Mouse (Mus musculus) lung, postnatal 0 days (tissue): ENCODE results near the gene Nectin2. TPM values are rescaled to one million over a fixed set of nuclear protein-coding genes. Genes with fewer than 3 reads are reported as not detected.

ENCODE experiments used
- ATAC-seq: fragments of 200-750 bp; cut with Nextera tagmentation; 2 replicates; pipeline ENCODE4 v1.8.0; 2017; ENCODE audit warnings: moderate library complexity
- DNase-seq: peaks from one replicate; pipeline ENCODE4 v3.0.0-alpha.2; 2016; ENCODE audit warnings: low spot score
- H3K27ac ChIP-seq: fragments of 300-500 bp; sonication (generic); 2 replicates; pipeline ENCODE4 v1.5.1; 2014; ENCODE audit warnings: antibody characterized with exemption, mild to moderate bottlenecking, low read length, mixed read lengths
- H3K27me3 ChIP-seq: fragments of 300-500 bp; sonication (generic); replicated peaks from 2 replicates; pipeline ENCODE4 v1.6.1; 2014; ENCODE audit warnings: low read length, mixed read lengths; ENCODE audit not compliant: insufficient read depth
- H3K36me3 ChIP-seq: fragments of 300-500 bp; sonication (generic); 2 replicates; pipeline ENCODE4 v1.6.1; 2014; ENCODE audit warnings: low read length, mixed read lengths; ENCODE audit not compliant: insufficient read depth
- H3K4me1 ChIP-seq: fragments of 300-500 bp; sonication (generic); 2 replicates; pipeline ENCODE4 v1.6.1; 2014; ENCODE audit warnings: antibody characterized with exemption, low read depth, low read length, mixed read lengths; ENCODE audit not compliant: insufficient read depth
- H3K4me2 ChIP-seq: fragments of 300-500 bp; sonication (generic); replicated peaks from 2 replicates; pipeline ENCODE4 v1.6.1; 2014; ENCODE audit warnings: low read depth, mild to moderate bottlenecking, low read length, moderate library complexity, mixed read lengths
- H3K4me3 ChIP-seq: fragments of 300-500 bp; sonication (generic); 2 replicates; pipeline ENCODE4 v1.5.1; 2014; ENCODE audit warnings: low read depth, low read length
- H3K9ac ChIP-seq: fragments of 300-500 bp; sonication (generic); replicated peaks from 2 replicates; pipeline ENCODE4 v1.6.1; 2014; ENCODE audit warnings: low read depth, mild to moderate bottlenecking
- H3K9me3 ChIP-seq: fragments of 300-500 bp; sonication (generic); 2 replicates; pipeline ENCODE4 v1.6.1; 2016; ENCODE audit warnings: low read length, mixed read lengths
- CTCF ChIP-seq: IDR thresholded peaks from 2 replicates; pipeline ENCODE4 v1.5.1; 2016; ENCODE audit warnings: antibody characterized with exemption, mild to moderate bottlenecking
- EP300 ChIP-seq: IDR thresholded peaks from 2 replicates; pipeline ENCODE4 v1.6.1; 2016; ENCODE audit warnings: antibody characterized with exemption, mild to moderate bottlenecking, control low read depth
- WGBS: fragments of 180-500 bp; shearing (Covaris S2); extraction: QIAGEN DNeasy Blood & Tissue Kit; methylation state at CpG from one replicate; pipeline ENCODE4 v1.1.7; 2014; 5-methylcytosine and 5-hydroxymethylcytosine counted together
- polyA plus RNA-seq: library from polyadenylated mRNA; unstranded; fragments of >200 nt; fragmentation: Nextera tagmentation; extraction: Ambion mirVana; gene quantifications from 2 replicates; pipeline ENCODE4 v1.2.1, GENCODE M21; 2015

Gene Nectin2
- polyA plus RNA-seq, 1 experiment from 2014 or later: 113 TPM

DNA sequence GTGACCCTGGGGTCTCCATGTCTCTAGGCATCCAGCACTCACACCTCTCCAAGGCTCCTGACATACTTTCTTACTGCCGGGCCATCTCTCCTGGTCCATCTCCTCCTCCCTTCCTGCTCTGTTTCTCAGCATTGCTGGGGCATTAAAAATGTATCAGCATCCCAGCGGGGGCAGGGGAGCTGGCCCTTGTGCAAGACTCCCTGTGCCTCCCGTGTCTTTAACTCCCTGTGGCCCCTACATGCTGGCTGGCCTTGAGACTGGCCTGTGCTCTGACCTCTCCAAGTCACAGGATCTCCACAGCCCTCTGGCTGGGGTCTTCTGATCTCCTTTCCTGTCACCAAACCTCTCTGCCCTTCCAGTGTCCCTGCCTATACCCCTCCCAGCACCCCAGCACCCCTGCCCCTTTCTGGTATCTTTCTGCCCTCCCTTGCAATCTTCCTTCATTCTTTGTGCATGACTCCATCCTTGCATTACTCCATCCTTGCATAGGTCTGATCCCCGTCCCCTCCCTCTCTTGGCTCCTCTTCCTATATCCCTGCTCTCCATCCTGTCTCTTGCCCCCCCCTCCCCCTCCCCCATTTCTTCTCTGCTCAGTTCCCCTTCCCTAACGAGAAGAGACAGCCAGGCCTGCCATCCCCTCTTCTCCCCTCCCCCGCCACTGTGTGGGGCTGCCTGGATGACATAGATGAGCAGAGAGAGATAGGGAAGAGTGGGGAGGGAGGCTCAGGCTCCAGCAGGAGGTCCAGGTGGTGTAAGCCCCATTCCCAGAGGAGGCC, 3.7 kb downstream of the Nectin2 start:
- TF ChIP-seq CTCF: no peak
- no peak for TF ChIP-seq EP300
- H3K9me3 ChIP-seq: no peaks in the 10 kb centered on the region
- H3K4me2 ChIP-seq: peak overlapping the region; percentile 81
- peak overlapping the region; percentile 96; the same call in 1 of the 2 replicates for H3K27ac ChIP-seq
- peaks cover 24% of the 10 kb centered on the region; the same call in 1 of the 2 replicates for H3K4me1 ChIP-seq
- no peaks in the 10 kb centered on the region for H3K27me3 ChIP-seq
- no peak for ATAC-seq
- peak; percentile 47 for DNase-seq
- no peak overlapping the region for H3K9ac ChIP-seq
- no peaks in the 10 kb centered on the region for H3K36me3 ChIP-seq
- no peak overlapping the region for H3K4me3 ChIP-seq
- WGBS: 14% methylated on average over 6 of the region's 6 CpGs

DNA sequence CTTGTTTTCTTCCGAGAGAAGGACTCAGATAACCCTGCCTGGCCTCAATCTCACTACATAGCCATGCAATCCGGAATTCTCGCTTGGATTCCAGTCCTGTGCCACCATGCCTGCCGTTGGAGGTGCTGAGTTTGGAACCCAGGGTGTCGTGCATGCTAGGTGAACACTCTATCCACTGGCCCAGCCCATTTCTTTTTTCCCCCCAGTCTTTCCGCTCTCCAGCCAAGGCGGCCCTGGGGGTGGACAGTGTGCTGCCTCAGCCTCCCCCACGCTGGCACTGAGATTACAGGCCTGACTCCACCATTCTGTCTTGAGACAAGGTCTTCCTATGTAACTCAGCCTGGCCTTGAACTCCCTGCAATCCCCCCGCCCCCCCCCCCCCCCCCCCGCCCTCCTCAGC, 4.3 kb downstream of the Nectin2 start:
- H3K27me3 ChIP-seq: no peaks in the 10 kb centered on the region
- no peak overlapping the region for H3K9ac ChIP-seq
- no peak overlapping the region for H3K4me2 ChIP-seq
- no peaks in the 10 kb centered on the region for H3K9me3 ChIP-seq
- ATAC-seq: no peak
- 74% methylated on average over 8 of the region's 10 CpGs for WGBS
- DNase-seq: no peak
- no peak overlapping the region for H3K27ac ChIP-seq
- H3K36me3 ChIP-seq: no peaks in the 10 kb centered on the region
- H3K4me3 ChIP-seq: no peak overlapping the region
- peaks cover 24% of the 10 kb centered on the region; the same call in 1 of the 2 replicates for H3K4me1 ChIP-seq
- no peak for TF ChIP-seq CTCF
- no peak for TF ChIP-seq EP300

DNA sequence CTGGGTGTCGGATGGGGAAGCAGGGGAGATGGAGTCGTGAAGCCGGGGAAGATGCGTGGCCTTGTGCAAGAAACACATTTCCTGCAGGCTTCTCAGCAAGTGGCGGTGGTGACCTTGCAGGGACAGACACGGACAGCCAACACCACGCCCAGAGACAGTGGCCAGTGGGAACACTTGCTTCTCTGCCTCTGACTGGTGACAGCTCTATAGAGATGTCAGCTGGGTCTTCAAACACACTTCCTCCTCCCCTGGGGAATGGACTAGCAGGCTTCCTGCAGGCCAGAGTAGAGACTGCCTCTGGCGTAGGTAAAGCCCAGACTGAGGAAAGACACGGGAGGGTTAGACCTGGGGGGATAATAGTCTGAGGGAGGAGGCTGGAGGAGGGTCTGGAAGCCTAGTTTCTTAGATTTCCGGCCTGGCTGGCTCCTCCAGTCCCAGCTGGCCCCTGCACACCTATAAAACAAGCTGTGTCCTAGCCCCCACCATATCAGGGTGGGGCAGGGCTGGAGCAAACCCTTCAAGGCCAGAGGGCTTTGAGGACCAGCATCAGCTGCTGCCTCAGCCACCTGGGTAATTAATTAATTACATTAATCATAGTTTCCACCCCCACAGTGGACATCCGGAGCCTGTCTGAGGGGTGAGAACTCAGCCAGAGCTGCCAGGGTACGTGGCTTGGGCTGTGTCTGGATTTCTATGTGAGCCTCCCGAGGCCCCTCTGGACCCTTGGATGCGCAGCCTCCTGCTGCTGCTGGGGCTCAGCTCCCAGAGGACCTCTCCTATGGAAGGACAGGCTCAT, 5.5 kb downstream of the Nectin2 start:
- Histone ChIP-seq H3K4me2 (no peak overlapping the region), H3K4me1 (peaks cover 21% of the 10 kb centered on the region; the same call in 1 of the 2 replicates), H3K27me3 (no peaks in the 10 kb centered on the region), H3K4me3 (no peak overlapping the region), H3K36me3 (no peaks in the 10 kb centered on the region), H3K9me3 (no peaks in the 10 kb centered on the region), H3K9ac (no peak overlapping the region), H3K27ac (no peak overlapping the region)
- peak; percentile 57 for DNase-seq
- 37% methylated on average over 14 of the region's 14 CpGs for WGBS
- TF ChIP-seq EP300 (no peak), CTCF (no peak)
- no peak for ATAC-seq

DNA sequence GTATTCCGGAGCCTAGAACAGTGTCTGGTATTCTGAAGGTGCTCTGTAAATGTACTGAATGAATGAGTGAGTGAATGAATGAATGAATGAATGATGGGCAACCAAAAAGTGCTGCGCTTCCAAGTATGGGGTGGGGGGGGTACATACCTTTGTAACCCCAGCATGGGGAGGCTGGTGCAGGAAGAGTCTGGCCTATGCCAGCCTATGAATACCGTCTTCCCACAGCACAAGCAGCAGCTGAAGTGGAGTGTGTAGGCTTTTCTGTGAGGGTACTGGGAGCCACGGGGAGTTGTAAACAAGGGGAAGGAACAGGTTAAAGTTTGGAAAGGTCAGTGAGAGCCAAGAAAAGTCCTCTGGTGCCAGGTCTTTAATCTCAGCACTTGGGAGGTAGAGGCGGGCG, 6.5 kb downstream of the Nectin2 start:
- DNase-seq: no peak

DNA sequence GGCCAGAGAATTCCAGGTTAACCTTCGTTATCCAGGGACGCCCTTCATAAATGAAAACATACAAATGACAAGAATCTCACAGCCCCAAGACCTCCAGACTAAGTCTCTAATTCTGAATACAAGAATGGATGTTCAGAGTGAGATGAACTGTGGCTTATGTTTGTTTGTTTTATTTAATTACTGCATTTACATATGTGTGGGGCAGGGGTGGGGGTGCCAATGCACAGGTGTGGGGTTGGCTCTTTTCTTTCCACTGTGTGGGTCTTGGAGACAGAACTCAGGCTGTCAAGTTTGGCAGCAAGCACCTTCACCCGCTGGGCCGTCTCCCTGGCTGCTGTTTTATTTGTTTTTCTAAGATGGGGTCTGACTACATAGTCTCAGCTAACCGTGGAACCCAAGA, 7.8 kb downstream of the Nectin2 start:
- ATAC-seq: no peak
- no peak overlapping the region for H3K9ac ChIP-seq
- H3K27me3 ChIP-seq: no peaks in the 10 kb centered on the region
- H3K9me3 ChIP-seq: no peaks in the 10 kb centered on the region
- DNase-seq: no peak
- H3K4me3 ChIP-seq: no peak overlapping the region
- no peak overlapping the region for H3K27ac ChIP-seq
- peaks cover 21% of the 10 kb centered on the region; the same call in 1 of the 2 replicates for H3K4me1 ChIP-seq
- TF ChIP-seq EP300: no peak
- no peak for TF ChIP-seq CTCF
- WGBS: 43% methylated on average over 5 of the region's 5 CpGs
- H3K4me2 ChIP-seq: no peak overlapping the region
- H3K36me3 ChIP-seq: 0 out of 2 replicates have a peak, but pooled peaks cover 3% of the 10 kb centered on the region

More for the DNA sequence above, 6.5 kb downstream of the Nectin2 start:
- H3K9me3 ChIP-seq: no peaks in the 10 kb centered on the region
- peaks cover 21% of the 10 kb centered on the region; the same call in 1 of the 2 replicates for H3K4me1 ChIP-seq
- H3K27me3 ChIP-seq: no peaks in the 10 kb centered on the region
- no peak for TF ChIP-seq EP300
- TF ChIP-seq CTCF: no peak
- H3K27ac ChIP-seq: no peak overlapping the region
- H3K9ac ChIP-seq: no peak overlapping the region
- no peak overlapping the region for H3K4me2 ChIP-seq
- 75% methylated on average over 6 of the region's 6 CpGs for WGBS
- no peak overlapping the region for H3K4me3 ChIP-seq
- ATAC-seq: no peak
- H3K36me3 ChIP-seq: no peaks in the 10 kb centered on the region
